Mouse (Mus musculus) MEL (cell line): ENCODE results near the gene Lins1.

Experiments
- EP300 ChIP-seq, 2 experiments: IDR thresholded peaks; 2 replicates each; pipeline ENCODE4 v1.6.1; 2011; ENCODE audit warnings: improper control_type of control experiment in 2 of 2, low read length in 2 of 2, low read depth in 1 of 2, mild to moderate bottlenecking in 1 of 2
- JUND ChIP-seq: IDR thresholded peaks from 2 replicates; pipeline ENCODE4 v1.6.1; 2011; ENCODE audit warnings: low read depth, mild to moderate bottlenecking, improper control_type of control experiment, low read length
- TCF12 ChIP-seq: IDR thresholded peaks from 2 replicates; pipeline ENCODE4 v1.6.1; 2014; ENCODE audit warnings: low read depth, mild to moderate bottlenecking, inconsistent platforms, low read length, improper control_type of control experiment, moderate library complexity
- UBTF ChIP-seq: IDR thresholded peaks from 2 replicates; pipeline ENCODE4 v1.6.1; 2012; ENCODE audit warnings: low read depth, mild to moderate bottlenecking, inconsistent platforms, low read length, improper control_type of control experiment, moderate library complexity, borderline replicate concordance; ENCODE audit not compliant: insufficient read depth
- ZC3H11A ChIP-seq: IDR thresholded peaks from 2 replicates; pipeline ENCODE4 v1.6.1; 2012; ENCODE audit warnings: low read depth, mild to moderate bottlenecking, inconsistent platforms, low read length, improper control_type of control experiment

GRCm38 (mm10) chr7:66655471-66655870 lies 34.2 kb upstream of the Lins1 start:
- TF ChIP-seq EP300 (IDR thresholded peaks at IDR 0.05; ENCODE audit: low read depth in 1 of 2, low read length in 2 of 2) (no peak), ZC3H11A (no peak), TCF12 (no peak), UBTF (no peak), JUND (no peak)
